Mouse (Mus musculus) midbrain, embryonic 11.5 days (tissue): Measurements from ENCODE around the gene Meox1. TPM values are rescaled to one million over a fixed set of nuclear protein-coding genes. Genes with fewer than 3 reads are reported as not detected.

ENCODE experiments used
- polyA plus RNA-seq: library from polyadenylated mRNA; unstranded; fragments of >200 nt; fragmentation: Nextera tagmentation; extraction: Ambion mirVana; gene quantifications from 2 replicates; pipeline ENCODE4 v1.2.1, GENCODE M21; 2014

The Meox1 gene
- polyA plus RNA-seq, 1 experiment from 2014 or later = 0.29 TPM

Other genes with a start within 250 kb of the Meox1 start
- gene Arl4d, start 228.8 kb downstream of the Meox1 start, polyA plus RNA-seq = 3.9 and 4.4 TPM in 2 replicates
- 39.2 and 41.1 TPM in 2 replicates for gene Dhx8, start 161.5 kb downstream of the Meox1 start, polyA plus RNA-seq
- 3.8 and 4.6 TPM in 2 replicates for gene Etv4, start 109.0 kb downstream of the Meox1 start, polyA plus RNA-seq
- gene Sost, start 72.6 kb upstream of the Meox1 start, polyA plus RNA-seq = not detected in 2 replicates
- gene Cfap97d1, start 89.9 kb upstream of the Meox1 start, polyA plus RNA-seq = not detected in 2 replicates
- gene Dusp3, start 92.6 kb upstream of the Meox1 start, polyA plus RNA-seq = 11.1 and 11.6 TPM in 2 replicates
- gene Mpp3, start 134.1 kb upstream of the Meox1 start, polyA plus RNA-seq = 14.4 and 15.5 TPM in 2 replicates
- gene Cd300lg, start 147.1 kb upstream of the Meox1 start, polyA plus RNA-seq = 0.11 and 0.19 TPM in 2 replicates
- 9.4 and 10.8 TPM in 2 replicates for gene Mpp2, start 194.1 kb upstream of the Meox1 start, polyA plus RNA-seq
- gene Ppy, start 206.9 kb upstream of the Meox1 start, polyA plus RNA-seq = not detected in 2 replicates
- 0.44 TPM in 1 of 2 replicates, not detected in the other for gene Pyy, start 213.5 kb upstream of the Meox1 start, polyA plus RNA-seq